Mouse (Mus musculus) embryonic fibroblast, embryonic 13.5 days (primary cell): ENCODE data around the gene Agpat1. TPM values are rescaled to one million over a fixed set of nuclear protein-coding genes. Genes with fewer than 3 reads are reported as not detected.

Experiments
- H3K27ac ChIP-seq: 2 replicates; pipeline ENCODE4 v1.5.1; 2012; ENCODE audit warnings: low read length, control low read depth, inconsistent platforms; ENCODE audit not compliant: insufficient read depth
- H3K4me1 ChIP-seq: 2 replicates; pipeline ENCODE4 v1.6.1; 2011; ENCODE audit warnings: low read length; ENCODE audit not compliant: control insufficient read depth, insufficient read depth
- H3K4me3 ChIP-seq: 2 replicates; pipeline ENCODE4 v1.5.1; 2011; ENCODE audit warnings: mild to moderate bottlenecking, control low read depth, low read length; ENCODE audit not compliant: insufficient read depth
- CTCF ChIP-seq: IDR thresholded peaks from 2 replicates; pipeline ENCODE4 v1.5.1; 2011; ENCODE audit warnings: mild to moderate bottlenecking, control low read depth, low read length, moderate library complexity, borderline replicate concordance; ENCODE audit not compliant: insufficient read depth
- POLR2A ChIP-seq: IDR thresholded peaks from 2 replicates; pipeline ENCODE4 v1.6.1; 2011; ENCODE audit warnings: low read depth, mild to moderate bottlenecking, control low read depth, low read length, moderate library complexity
- polyA plus RNA-seq: library from polyadenylated mRNA; stranded (reverse); fragments of >200 nt; gene quantifications from 2 replicates; pipeline ENCODE4 v1.2.4, GENCODE M21; 2011; ENCODE audit warnings: low read depth; ENCODE audit not compliant: missing spikeins, insufficient read length

Agpat1 gene
- 97.5 and 109 TPM in 2 replicates for polyA plus RNA-seq

- Histone ChIP-seq H3K4me1 (peaks cover 4% of the 10 kb centered on the region; the same call in 1 of the 2 replicates), H3K4me3 (peak within 1 kb of the TSS; percentile 84), H3K27ac (peak within 1 kb of the TSS; percentile 84)
- TF ChIP-seq POLR2A: peak; percentile 92
- TF ChIP-seq CTCF: no peak
Observed at GRCm38 (mm10) chr17:34604061-34604508, at the start of gene Agpat1. TSS of gene Agpat1 (plus strand) at chr17:34604262.

- H3K4me1 ChIP-seq: no peaks in the 10 kb centered on the region
- TF ChIP-seq CTCF: peak; percentile 73; the same call in 1 of the 2 replicates
- TF ChIP-seq POLR2A: no peak
- H3K4me3 ChIP-seq: no peak overlapping the region
- no peak overlapping the region for H3K27ac ChIP-seq
Observed at GRCm38 (mm10) chr17:34555483-34555882, 48.6 kb upstream of the Agpat1 start.

- Histone ChIP-seq H3K27ac (no peak overlapping the region), H3K4me1 (no peaks in the 10 kb centered on the region), H3K4me3 (no peak overlapping the region)
- no peak for TF ChIP-seq POLR2A
- TF ChIP-seq CTCF: no peak
Observed at GRCm38 (mm10) chr17:34556406-34556805, 47.7 kb upstream of the Agpat1 start.

GRCm38 (mm10) chr17:34557411-34557810 is 46.7 kb upstream of the Agpat1 start:
- Histone ChIP-seq H3K4me3 (no peak overlapping the region), H3K27ac (no peak overlapping the region), H3K4me1 (no peaks in the 10 kb centered on the region)
- no peak for TF ChIP-seq POLR2A
- no peak for TF ChIP-seq CTCF

GRCm38 (mm10) chr17:34559116-34559515 is 44.9 kb upstream of the Agpat1 start:
- Histone ChIP-seq H3K4me1 (0 out of 2 replicates have a peak, but pooled peaks cover under 1% of the 10 kb centered on the region), H3K27ac (no peak overlapping the region), H3K4me3 (no peak overlapping the region)
- TF ChIP-seq POLR2A (no peak), CTCF (no peak)

- no peak overlapping the region for H3K4me3 ChIP-seq
- H3K27ac ChIP-seq: no peak overlapping the region
- TF ChIP-seq POLR2A: no peak
- TF ChIP-seq CTCF: no peak
- H3K4me1 ChIP-seq: peaks cover 4% of the 10 kb centered on the region; the same call in 1 of the 2 replicates
Observed at GRCm38 (mm10) chr17:34559895-34560294, 44.2 kb upstream of the Agpat1 start.

- TF ChIP-seq POLR2A (no peak), CTCF (no peak)
- no peak overlapping the region for H3K27ac ChIP-seq
- H3K4me1 ChIP-seq: peaks cover 4% of the 10 kb centered on the region; the same call in 1 of the 2 replicates
- H3K4me3 ChIP-seq: no peak overlapping the region
Observed at GRCm38 (mm10) chr17:34560438-34560837, 43.6 kb upstream of the Agpat1 start.

GRCm38 (mm10) chr17:34561200-34561599 is 42.9 kb upstream of the Agpat1 start:
- Histone ChIP-seq H3K4me3 (no peak overlapping the region), H3K4me1 (peaks cover 4% of the 10 kb centered on the region; the same call in 1 of the 2 replicates), H3K27ac (no peak overlapping the region)
- TF ChIP-seq POLR2A (no peak), CTCF (no peak)

GRCm38 (mm10) chr17:34562595-34562994 is 41.5 kb upstream of the Agpat1 start:
- no peak for TF ChIP-seq CTCF
- no peak for TF ChIP-seq POLR2A
- Histone ChIP-seq H3K4me3 (no peak overlapping the region), H3K4me1 (peaks cover 4% of the 10 kb centered on the region; the same call in 1 of the 2 replicates), H3K27ac (no peak overlapping the region)

GRCm38 (mm10) chr17:34563354-34563753 is 40.7 kb upstream of the Agpat1 start:
- Histone ChIP-seq H3K27ac (no peak overlapping the region), H3K4me1 (peaks cover 4% of the 10 kb centered on the region; the same call in 1 of the 2 replicates), H3K4me3 (no peak overlapping the region)
- TF ChIP-seq CTCF (no peak), POLR2A (no peak)
